Mouse (Mus musculus) WW6 (cell line): ENCODE data around the gene March7.

Experiments
- DNase-seq: peaks from one replicate; pipeline ENCODE4 v3.0.0-alpha.2; 2013; ENCODE audit warnings: low read depth, low spot score

March7 gene

DNA sequence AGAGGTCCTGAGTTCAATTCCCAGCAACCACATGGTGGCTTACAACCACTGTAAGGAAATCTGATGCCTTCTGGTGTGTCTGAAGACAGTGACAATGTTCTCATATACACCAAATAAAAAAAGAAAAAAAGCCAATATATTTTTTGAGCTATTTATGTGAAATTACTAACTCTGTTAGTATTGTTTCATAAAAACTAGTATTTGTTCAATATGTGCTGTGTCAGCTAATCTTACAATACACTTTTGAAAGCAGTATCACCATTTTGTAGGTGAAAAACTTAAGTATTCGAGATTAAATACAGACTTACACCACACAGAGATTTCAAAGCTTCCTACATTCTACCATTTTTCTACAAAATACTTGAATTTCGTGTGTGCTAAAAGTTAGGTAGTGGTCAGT is 5.0 kb downstream of the March7 start:
- no peak for DNase-seq

DNA sequence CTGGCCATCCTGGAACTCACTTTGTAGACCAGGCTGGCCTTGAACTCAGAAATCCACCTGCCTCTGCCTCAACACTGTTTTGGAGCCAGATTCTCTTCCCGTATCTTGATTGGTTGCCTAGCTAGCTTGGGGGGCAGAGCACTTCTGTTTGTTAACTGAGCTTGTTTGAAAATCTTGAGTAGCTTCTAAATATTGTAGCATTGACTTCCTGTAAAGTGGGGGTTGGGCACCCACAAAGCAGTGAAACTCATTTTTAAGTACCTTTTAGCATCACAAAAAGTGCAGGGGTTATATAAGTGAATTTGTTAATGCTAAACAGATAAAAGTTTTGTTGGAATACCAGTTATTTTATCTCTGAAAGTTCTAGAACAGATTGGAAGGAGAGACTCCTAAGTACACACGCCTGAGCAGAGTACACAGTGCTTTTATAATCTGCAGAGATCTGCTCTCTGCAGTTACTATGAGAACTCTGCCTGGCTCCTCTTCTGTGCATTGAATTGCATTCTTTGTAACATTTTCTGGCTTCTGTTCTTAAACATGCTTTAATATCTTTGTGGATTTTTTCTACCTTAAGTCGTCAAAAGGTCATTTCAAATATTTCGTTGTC is 7.0 kb downstream of the March7 start:
- no peak for DNase-seq

DNA sequence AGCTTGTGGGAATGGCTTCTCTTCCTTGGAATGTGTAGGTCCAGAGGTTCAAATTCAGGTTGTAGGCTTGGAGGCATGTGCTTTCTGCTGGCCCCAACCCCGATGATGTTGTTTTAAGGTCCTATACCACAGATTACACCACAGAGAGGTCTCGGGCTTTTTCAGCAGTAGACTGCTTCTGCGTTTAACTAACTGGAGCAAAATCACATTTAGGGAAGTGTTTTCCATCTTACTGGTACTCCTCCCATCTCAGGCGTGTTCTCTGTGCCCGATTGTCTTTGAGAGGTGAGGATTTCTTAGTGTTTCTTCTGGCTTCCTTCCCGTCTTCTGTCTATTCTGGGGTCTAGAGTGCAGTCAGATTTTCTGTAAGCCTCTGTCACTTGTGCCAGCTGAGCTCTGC is 7.9 kb downstream of the March7 start:
- DNase-seq: no peak

DNA sequence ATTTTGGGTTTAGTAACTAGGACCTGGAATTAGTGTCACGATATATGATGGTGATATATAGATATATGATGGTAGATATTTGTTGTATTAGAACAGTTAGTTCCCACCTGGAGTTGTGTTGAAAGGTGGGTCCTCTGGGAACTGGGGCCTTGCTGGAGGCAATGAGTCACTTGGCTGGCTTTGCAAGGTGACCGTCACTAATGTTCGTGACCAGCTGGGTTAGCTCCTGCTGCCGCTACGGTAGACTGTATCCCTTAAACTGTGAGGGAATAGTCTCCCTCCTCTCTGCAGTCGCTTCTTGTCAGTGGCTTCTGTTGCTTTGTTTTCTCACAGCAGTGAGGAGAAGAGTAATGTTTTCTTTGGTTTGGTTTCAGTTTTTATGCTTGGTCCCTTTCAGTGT is 11.5 kb downstream of the March7 start:
- DNase-seq: no peak

DNA sequence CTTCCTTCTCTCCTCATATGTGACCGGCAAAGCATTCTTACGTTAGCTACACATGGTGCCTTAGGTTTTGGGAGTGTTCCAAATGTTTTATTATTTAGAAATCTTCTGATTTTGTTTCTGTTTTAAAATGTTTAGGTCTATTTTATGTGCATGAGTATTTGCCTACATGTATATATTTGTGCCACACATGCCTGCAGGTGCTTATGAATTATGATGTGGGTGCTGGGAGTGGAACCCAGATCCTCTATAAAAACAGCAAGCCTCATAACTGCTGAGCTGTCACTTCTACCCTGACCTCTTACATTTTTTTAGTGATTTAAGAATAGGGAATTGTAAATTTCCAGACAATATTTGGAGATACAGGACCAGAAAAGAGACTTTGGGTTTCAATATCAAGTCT is 12.3 kb downstream of the March7 start:
- DNase-seq: no peak

DNA sequence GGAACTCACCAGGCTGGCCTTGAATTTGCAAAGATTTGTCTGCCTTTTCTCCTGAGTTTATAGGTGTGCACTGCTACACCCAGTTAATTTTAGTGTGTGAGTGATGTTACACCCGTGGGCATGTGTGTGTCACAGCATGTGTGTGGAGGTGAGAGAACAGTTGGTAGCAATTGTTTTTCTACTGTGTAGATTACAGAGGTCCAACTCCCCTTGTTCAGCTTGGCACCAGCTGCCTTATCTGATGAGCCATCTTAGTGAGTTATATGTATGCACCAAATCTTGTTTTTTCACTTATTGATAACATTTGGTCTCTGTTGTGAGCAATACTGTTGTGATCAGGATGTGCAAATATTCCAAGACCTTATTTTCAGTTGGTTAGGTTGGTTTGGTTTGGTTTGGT is 13.8 kb downstream of the March7 start:
- DNase-seq: no peak

DNA sequence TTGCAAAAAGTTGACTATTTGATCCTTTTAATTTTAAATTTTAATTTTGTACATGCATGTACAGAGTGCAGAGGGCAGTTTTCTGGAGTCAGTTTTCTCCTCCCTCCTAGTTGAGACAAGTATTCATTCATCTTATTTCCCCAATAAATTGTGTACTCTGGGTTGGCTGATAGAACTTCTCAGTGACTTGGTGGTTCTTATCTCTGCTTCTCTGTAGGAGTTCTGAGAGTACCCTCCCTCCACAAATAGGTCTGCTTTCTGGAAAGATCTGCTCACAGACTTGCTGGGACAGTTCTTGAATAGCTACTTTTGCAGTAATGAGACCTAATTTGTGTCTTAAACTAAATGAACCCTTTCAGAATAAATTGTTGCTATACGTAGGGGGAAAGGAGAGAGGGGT is 18.8 kb downstream of the March7 start:
- DNase-seq: no peak

DNA sequence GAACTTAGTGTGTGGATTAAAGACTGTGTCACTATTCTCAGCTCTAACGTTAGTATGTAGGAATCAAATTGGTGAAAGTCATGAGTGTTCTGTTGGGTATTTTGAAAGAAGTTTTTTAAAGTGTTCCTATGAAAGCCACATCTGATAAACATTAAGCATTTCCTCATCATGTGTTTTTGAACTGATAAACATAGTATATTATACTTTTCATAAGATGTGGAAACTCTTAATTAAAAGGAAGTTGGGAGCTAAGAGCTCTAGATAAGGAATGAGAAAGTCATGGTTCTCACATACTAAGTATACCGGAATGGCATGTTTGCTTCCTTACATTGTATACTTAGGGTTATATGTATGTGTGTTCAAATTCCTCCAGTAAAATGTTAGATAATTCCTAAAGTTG is 20.7 kb downstream of the March7 start:
- DNase-seq: no peak

DNA sequence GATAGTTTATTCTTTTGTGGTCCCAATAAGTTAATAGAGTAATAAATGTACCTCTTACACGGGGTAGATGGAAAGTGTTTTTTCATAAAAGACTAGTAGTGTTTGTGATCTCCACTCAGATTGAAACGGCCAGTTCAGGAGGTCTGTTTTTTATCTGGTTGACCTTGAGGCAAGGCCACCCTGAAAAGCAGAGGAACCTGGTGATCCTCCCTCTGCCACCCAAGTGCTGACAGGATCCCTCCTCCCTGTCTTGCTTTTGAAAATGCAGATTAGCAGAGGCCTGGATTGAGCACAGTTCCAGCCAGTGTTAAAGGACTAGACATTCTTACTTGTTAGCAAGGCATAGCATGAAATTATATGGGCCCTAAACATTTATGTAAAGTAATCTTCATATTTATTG is 23.5 kb downstream of the March7 start:
- DNase-seq: no peak

DNA sequence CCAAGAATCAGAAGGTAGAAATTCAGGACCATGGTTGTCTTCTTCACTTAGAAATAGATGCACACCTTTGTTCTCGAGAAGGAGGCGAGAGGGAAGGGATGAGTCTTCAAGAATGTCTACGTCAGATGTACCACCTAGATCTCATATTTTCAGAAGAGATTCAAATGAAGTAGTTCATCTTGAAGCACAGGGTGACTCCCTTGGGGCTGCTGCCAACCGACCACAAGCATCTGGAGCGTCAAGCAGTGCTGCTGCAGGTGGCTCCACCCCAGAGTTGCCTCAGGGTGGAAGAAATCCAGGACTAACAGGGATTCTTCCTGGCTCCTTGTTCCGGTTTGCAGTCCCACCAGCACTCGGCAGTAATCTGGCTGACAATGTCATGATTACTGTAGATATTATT is 24.8 kb downstream of the March7 start:
- no peak for DNase-seq

DNA sequence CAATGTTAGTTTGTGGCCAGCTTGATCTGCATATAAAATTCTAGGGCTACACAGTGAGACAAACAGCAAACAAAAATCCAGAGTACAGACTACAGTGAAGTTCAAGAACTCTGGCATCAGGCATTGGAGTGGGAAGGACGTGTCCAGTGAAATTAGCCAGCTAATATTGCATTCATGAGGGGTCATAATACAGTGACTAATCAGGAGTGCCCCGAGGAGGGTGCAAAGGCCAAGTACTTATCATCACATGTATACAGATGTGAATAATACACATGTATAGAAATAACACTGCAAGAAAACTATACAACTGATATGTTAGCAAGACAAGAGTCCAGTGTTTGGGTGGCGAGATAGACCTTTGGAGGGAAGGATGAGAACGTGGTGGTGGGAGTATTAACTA is 43.1 kb downstream of the March7 start:
- no peak for DNase-seq

DNA sequence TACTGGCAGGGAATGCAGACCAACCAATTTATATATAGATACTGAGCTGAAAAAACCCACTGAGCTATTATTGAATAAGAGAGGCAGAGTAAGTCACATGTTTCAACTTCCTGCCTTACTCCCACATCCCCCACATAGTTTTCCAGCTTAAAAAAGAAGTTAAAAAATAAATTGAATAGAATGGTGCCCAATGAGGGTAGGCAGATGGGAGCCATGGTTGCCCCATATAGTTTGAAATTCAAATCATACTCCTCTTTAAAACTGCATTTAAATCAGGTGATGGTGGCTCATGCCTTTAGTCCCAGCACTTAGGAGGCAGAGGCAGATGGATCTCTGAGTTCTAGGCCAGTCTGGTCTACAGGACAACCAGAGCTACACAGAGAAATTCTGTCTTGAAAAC is 43.8 kb downstream of the March7 start:
- no peak for DNase-seq

DNA sequence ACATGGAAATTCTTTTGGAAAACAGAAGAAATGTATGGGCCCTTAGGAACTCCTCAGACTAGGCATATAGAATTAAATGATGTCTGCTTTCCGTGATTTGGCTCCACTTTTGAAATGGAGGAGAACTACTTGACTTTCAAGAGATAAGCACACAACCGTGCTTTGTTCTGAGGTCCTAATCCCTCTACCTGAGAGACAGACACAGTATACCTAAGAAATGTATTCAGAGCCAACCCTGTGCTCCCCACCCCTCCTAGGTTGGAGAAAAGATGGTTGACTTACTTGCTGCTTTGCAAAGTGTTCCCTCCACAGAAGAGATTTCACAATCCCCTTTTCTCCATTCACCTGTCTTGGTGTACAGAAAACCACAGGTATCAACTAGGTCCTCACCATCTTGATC is 47.1 kb downstream of the March7 start:
- no peak for DNase-seq

DNA sequence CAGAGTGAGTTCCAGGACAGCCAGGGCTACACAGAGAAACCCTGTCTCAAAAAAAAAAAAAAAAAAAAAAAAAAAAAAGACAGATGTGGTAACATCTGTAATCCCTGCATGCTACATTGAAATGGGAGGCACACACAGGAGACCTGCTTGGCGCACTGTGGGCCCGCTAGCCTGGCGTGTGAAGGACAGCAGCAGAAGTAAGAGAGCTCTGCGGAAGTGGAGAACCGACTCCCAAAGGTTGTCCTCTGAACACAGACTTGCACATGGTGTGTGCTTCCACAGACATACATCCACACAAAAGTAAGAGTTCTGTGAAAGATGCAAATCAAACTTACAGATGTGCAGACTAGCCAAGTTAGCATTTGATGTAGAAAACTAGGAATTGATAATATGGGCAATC is 49.5 kb downstream of the March7 start:
- no peak for DNase-seq

DNA sequence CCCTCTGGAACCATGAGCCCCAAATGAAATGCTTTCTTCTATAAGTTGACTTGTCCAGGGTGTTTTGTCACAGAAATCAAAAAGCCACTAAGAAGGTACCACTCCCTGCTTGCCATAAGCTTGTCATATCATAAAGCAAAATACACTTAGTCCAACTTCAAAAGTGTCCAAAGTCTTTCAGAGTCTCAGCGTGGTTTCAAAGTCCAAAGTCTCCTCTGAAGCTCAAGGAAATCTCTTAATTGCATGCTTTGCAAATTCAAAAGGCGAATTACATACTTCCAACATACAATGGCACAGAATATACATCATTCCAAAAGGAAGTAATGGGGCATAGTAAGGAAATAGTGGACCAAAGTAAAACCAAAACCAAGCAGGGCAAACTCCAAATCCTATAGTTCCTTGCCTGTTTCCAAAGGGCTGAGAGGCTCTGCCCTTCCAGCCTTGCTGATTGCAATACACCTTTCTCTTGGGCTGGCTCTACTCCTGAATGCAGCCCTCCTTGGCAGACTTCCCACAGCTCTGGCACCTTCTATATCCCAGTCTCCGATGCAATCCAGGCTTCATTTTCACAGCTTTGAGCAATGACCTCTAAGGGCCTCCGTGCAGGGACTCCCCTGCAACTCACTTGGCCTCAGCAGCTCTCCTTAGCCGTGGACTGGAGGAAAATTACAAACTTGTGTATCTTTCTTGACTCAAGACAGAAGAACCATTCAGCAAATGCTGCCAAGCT is 51.1 kb downstream of the March7 start:
- DNase-seq: no peak

DNA sequence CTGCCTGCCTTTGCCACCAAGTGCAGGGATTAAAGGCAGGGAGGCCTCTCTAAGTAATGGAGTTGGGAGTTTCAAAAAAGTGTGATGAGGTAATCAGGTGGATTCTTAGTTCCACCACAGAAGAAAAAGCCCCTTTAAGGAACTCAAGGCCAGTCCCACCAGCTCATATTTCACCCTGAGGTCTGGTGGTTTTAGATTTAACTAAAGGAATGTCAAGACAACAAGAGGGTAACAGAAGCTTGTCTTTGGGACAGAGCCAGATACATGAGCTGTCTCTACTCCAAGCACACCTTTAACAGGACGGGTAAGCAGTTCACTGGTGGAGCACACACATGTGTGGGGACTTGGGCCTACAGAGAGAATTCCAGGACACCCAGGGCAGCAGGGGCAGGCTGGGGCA is 57.9 kb downstream of the March7 start:
- no peak for DNase-seq

DNA sequence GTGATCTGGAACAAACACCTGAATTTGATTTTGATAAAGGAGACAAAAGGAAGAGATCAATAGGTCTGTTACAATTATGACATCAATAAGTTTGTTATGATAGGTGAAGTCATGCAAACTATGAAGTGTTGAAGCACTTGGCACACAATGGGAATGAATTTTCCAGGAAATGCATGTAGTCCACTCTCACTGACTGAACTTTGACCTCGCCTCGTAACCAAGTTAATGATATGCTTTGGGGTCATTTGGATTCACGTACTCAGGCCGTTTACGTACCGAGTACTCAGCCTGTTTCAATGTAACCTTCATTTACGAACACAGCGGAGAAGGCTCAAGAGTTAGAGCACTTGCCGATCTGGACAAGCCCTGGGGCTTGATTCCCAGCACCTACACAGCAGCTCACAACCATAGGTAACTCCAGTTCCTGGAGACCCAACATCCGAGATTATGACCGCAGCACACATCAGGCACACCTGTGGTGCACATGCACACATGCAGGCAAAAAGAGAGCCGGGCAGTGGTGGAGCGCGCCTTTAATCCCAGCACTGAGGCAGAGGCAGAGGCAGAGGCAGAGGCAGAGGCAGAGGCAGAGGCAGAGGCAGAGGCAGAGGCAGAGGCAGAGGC is 60.3 kb downstream of the March7 start:
- DNase-seq: no peak

DNA sequence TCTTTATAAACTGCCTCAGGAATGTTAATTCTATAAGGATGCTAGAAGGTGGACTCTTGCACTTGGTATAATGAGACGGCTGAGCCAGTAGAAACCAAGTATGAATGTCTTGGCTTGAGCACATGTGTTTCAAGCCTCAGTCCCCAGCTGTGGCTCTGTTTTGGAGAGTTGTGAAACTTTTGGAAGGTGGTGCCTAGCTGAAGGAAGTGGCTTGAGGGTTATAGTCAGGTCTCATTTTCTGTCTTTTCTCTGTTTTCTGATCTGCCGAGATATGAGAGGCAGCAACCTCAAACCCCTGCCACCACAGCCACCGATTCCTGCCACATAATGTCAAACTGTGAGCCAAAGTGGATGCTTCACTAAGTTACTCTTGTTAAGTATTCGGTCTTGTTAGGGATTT is 68.9 kb downstream of the March7 start:
- DNase-seq: no peak

DNA sequence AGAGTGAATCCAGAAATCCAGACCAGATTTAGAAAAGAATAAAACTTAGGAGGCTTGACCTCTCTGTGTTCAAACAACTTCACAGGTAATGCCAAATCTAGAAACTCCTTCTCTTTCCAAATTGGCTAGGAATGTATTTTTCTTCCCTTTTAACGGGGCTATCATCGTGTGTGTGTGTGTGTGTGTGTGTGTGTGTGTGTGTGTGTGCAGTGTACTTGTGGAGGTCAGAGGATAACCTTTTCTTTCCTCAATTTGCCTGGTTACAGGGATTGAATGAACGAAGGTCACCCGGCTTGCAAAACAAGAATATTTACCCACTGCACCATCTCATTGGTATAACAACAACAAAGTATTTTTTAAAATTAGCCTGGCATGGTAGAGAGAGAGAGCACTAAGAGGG is 72.9 kb downstream of the March7 start:
- DNase-seq: no peak

DNA sequence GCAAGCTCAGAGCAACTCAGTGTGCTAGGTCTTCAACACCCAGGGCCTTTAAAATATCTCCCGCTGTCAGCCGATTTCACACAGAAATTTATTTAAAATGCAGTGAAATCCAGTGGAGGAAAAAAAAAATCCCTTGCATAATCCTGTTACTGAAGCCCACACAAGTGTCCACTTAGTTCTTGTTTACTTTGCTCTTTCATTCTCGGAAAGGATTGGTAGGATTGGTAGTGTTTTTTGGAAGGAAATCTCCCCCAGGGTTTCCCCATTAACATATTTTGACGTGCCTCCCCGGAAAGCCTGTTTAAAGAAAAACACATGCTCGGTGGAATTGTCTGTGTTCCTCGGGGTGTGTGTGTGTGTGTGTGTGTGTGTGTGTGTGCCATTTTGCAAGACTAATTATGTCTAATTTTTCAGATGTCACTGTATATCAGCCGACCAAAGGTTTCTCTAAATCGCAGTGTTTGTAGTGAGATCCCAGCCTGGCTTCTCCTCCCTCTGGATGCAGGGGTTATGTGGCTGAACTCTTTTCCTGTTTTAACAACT is 73.6 kb downstream of the March7 start:
- DNase-seq: no peak

DNA sequence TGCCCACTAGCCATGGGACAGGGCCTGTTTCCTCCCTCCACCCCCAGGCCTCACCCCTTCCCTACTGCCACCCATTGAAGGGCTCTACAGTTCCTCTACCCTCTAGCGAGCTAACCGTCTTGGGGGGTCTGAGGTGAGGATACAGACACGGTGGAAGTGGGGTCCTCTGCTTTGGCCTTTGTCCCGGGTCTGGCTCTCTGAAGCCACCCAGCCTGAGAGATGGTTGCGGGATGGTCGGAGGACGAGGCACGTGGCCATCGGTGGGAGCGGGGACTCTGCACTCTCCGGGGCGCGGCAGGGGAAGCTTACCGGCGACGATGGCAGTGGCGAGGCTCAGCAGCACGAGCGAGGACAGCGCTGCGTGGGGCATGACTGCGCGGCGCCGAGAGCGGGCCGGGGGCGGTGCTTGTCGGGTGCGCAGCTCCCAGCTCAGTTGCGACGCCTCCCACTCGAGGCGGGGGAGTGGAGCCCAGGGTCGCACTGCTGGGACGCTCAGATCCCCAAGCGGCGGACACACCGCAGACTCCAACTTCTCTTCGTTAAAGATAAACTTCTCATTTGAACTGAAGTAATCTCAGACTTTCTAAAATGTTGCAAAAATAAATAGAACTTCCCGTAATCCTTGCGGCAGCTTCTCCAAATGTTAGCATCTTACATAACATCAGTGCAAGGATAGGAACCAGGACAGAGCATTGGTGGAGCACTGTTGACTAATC is 74.2 kb downstream of the March7 start:
- no peak for DNase-seq

DNA sequence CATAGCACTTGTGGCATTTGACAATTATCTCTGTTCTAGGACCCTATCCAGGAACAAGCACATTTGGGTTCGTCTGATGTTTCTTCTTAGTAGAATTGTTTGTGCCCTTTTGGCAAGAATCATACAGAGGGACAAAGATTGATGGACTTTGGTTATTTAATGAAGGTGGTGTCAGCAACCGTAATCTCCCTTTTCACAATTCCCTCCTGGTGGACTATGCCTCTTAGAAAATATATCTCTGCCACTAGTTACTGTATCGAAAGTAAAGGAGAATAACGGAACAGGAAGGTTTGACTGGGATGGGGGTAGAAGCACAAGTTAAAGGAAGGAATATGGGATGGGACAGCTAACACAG is 74.8 kb downstream of the March7 start, which contains the start of gene Cd302:
Gene Cd302, minus strand, starts transcription at position 22 of the 355 bp plus-strand sequence.
- DNase-seq: no peak
